ENCODE assay signal across 8 mouse cellular contexts in the genomic region with DNA sequence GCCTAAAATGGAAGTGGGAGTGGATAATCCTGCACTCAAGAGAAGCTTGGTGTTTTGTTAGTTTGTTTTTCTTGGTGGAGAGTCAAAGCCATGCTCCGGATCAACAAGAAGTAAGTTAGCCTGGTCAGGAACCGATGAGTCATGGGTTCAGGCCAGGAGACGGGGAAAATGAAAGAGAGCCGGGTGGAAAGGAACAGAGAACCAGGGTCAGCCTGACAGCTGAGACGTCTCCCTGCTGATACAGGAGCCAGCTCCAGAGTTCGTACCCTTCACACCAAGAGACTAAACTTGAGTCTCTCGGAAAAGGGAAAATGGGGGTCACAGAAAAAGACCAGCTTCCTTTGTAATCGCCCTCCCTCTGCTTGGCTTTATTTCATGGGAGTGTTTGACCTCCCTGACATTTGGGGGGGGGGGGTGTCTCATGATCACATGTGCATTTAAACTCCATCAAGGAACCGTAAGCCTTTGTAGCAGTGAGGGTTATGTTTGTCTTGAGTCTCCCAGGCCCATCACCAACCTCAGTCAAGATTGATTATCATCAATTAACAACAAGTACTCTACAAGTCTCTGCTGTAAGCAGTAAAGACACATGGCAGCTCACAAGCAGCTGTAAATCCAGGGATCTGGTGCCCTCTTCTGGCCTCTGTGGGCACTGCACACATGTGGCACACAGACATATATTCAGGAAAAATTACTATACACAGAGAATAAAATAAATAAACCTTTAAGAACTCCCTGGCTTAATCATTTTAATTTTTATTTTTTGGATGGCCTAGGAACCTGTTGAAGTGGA. TPM values are rescaled to one million over a fixed set of nuclear protein-coding genes. Genes with fewer than 3 reads are reported as not detected.
DNase-seq lines count a peak whose midpoint lies in the region; ATAC-seq and TF ChIP-seq lines count a peak whose summit lies in the region.

No protein-coding gene starts in this region.

- DNase-seq in forebrain, embryonic 11.5 days (ENCODE audit: low spot score), result peak; percentile 88
- DNase-seq in c-Kit-positive CD71-positive TER-119-positive erythroid progenitor cells, embryonic 14.5 days (ENCODE audit: low spot score), result peak; percentile 30
- peak; percentile 49 for DNase-seq in heart, adult 8-10 months (ENCODE audit: low spot score)
- DNase-seq in kidney, postnatal 10 days, result peak; percentile 84
- peak; percentile 72 for DNase-seq in lung, postnatal 36 days
- peak; percentile 52 to 82 for DNase-seq in spleen, postnatal 4 days (ENCODE audit: low spot score in 2 of 2)

- H3K4me1 ChIP-seq in forebrain, embryonic 11.5 days (replicated peaks; ENCODE audit: control insufficient read depth, insufficient read depth, low read length), result peaks cover 2% of the 10 kb centered on the region; the same call in 1 of the 2 replicates
- peaks cover 8% of the 10 kb centered on the region; the same call in 1 of the 2 replicates for H3K4me1 ChIP-seq in forebrain, embryonic 15.5 days
- no peaks in the 10 kb centered on the region for H3K4me1 ChIP-seq in ES-Bruce4 (ENCODE audit: control insufficient read depth, insufficient read depth, low read length)

- TF ChIP-seq EP300 in ES-Bruce4 (IDR thresholded peaks at IDR 0.05; ENCODE audit: insufficient read depth, low read depth, low read length), result no peak

- H3K9ac ChIP-seq in forebrain, embryonic 11.5 days (ENCODE audit: low read length), result no peak overlapping the region
- no peak overlapping the region for H3K9ac ChIP-seq in forebrain, embryonic 15.5 days (replicated peaks)
- no peak overlapping the region for H3K9ac ChIP-seq in ES-Bruce4 (ENCODE audit: low read depth, poor library complexity, severe bottlenecking)

- no peaks in the 10 kb centered on the region for H3K36me3 ChIP-seq in forebrain, embryonic 11.5 days (ENCODE audit: control insufficient read depth, insufficient read depth, low read length)
- H3K36me3 ChIP-seq in forebrain, embryonic 15.5 days, result no peaks in the 10 kb centered on the region
- H3K36me3 ChIP-seq in ES-Bruce4 (ENCODE audit: control insufficient read depth, insufficient read depth, low read length, poor library complexity, severe bottlenecking), result no peaks in the 10 kb centered on the region

- no peak overlapping the region for H3K4me3 ChIP-seq in forebrain, embryonic 11.5 days (ENCODE audit: low read depth, low read length)
- H3K4me3 ChIP-seq in forebrain, embryonic 15.5 days, result no peak overlapping the region
- H3K4me3 ChIP-seq in ES-Bruce4 (ENCODE audit: low read depth, low read length), result no peak overlapping the region

- ATAC-seq in forebrain, embryonic 11.5 days (replicated peaks; ENCODE audit: low FRiP score), result peak; percentile 33; the same call in 1 of the 2 replicates
- no peak for ATAC-seq in forebrain, embryonic 15.5 days (replicated peaks)

- peak; percentile 78 for TF ChIP-seq CTCF in ES-Bruce4 (IDR thresholded peaks at IDR 0.05; ENCODE audit: low read depth, low read length)

- no peak overlapping the region for H3K27ac ChIP-seq in forebrain, embryonic 11.5 days (ENCODE audit: low read depth, low read length)
- no peak overlapping the region for H3K27ac ChIP-seq in forebrain, embryonic 15.5 days (replicated peaks)
- no peak overlapping the region for H3K27ac ChIP-seq in ES-Bruce4 (ENCODE audit: insufficient read depth, low read length)

- no peaks in the 10 kb centered on the region for H3K9me3 ChIP-seq in forebrain, embryonic 11.5 days (ENCODE audit: control insufficient read depth, low read length)
- H3K9me3 ChIP-seq in forebrain, embryonic 15.5 days, result no peaks in the 10 kb centered on the region
- H3K9me3 ChIP-seq in ES-Bruce4 (replicated peaks; ENCODE audit: control insufficient read depth, insufficient read depth, low read length, poor library complexity, severe bottlenecking), result no peaks in the 10 kb centered on the region

- no peak overlapping the region for H3K4me2 ChIP-seq in forebrain, embryonic 11.5 days (ENCODE audit: low read depth, low read length, severe bottlenecking)
- H3K4me2 ChIP-seq in forebrain, embryonic 15.5 days (replicated peaks), result no peak overlapping the region

- no peaks in the 10 kb centered on the region for H3K27me3 ChIP-seq in forebrain, embryonic 11.5 days (ENCODE audit: control insufficient read depth, insufficient read depth, low read length)
- H3K27me3 ChIP-seq in forebrain, embryonic 15.5 days, result no peaks in the 10 kb centered on the region
- H3K27me3 ChIP-seq in ES-Bruce4 (ENCODE audit: control insufficient read depth, insufficient read depth, low read length, poor library complexity, severe bottlenecking), result no peaks in the 10 kb centered on the region

- no peak for TF ChIP-seq POLR2A in ES-Bruce4 (IDR thresholded peaks at IDR 0.05; ENCODE audit: insufficient read depth, low read length)

- 87% methylated on average over 9 of the region's 9 CpGs for WGBS in forebrain, embryonic 11.5 days
- 84% methylated on average over 9 of the region's 9 CpGs for WGBS in forebrain, embryonic 15.5 days

RNA-seq across cellular contexts. Expression of gene Cenpf, which starts 59.7 kb away (rescaled TPM):
- 127 and 150 TPM in 2 replicates for polyA plus RNA-seq in forebrain, embryonic 11.5 days (2014; fragmentation: Nextera tagmentation; extraction: Ambion mirVana)
- polyA plus RNA-seq in forebrain, embryonic 15.5 days (2015; fragmentation: Nextera tagmentation; extraction: Ambion mirVana), result 56.3 and 57.7 TPM in 2 replicates
- 157 and 169 TPM in 2 replicates for polyA plus RNA-seq in ES-Bruce4 (2011; ENCODE audit: insufficient read depth, insufficient read length, low read depth, missing spikeins)
- total RNA-seq in heart, adult 8-10 months (2022), result 10 to 100 TPM in 2 of 4 experiments, 1 to 10 TPM in 2; 3.9 to 14.9 (median 10.7) TPM

Comparison
In these comparisons a context has a peak if more than half of its experiments do, and no peak if none do; other contexts are left out.
1. DNase-seq: peak in every context shown above with its lines; median percentile 88 in forebrain, embryonic 11.5 days; 84 in kidney, postnatal 10 days; 72 in lung, postnatal 36 days; 67 in spleen, postnatal 4 days; 49 in heart, adult 8-10 months; 30 in c-Kit-positive CD71-positive TER-119-positive erythroid progenitor cells, embryonic 14.5 days.